Mouse (Mus musculus) lung, postnatal 0 days (tissue): ENCODE measurements at regions not wholly inside any gene's neighbourhood (a gene's known extent, or its start where the extent isn't known, plus 50 kb on each side); places are given as distances from the start of the nearest gene placed in this dataset.

Experiments used
- ATAC-seq: fragments of 200-750 bp; cut with Nextera tagmentation; 2 replicates; pipeline ENCODE4 v1.8.0; 2017; ENCODE audit warnings: moderate library complexity
- DNase-seq: peaks from one replicate; pipeline ENCODE4 v3.0.0-alpha.2; 2016; ENCODE audit warnings: low spot score
- H3K27ac ChIP-seq: fragments of 300-500 bp; sonication (generic); 2 replicates; pipeline ENCODE4 v1.5.1; 2014; ENCODE audit warnings: antibody characterized with exemption, mild to moderate bottlenecking, low read length, mixed read lengths
- H3K27me3 ChIP-seq: fragments of 300-500 bp; sonication (generic); replicated peaks from 2 replicates; pipeline ENCODE4 v1.6.1; 2014; ENCODE audit warnings: low read length, mixed read lengths; ENCODE audit not compliant: insufficient read depth
- H3K36me3 ChIP-seq: fragments of 300-500 bp; sonication (generic); 2 replicates; pipeline ENCODE4 v1.6.1; 2014; ENCODE audit warnings: low read length, mixed read lengths; ENCODE audit not compliant: insufficient read depth
- H3K4me1 ChIP-seq: fragments of 300-500 bp; sonication (generic); 2 replicates; pipeline ENCODE4 v1.6.1; 2014; ENCODE audit warnings: antibody characterized with exemption, low read depth, low read length, mixed read lengths; ENCODE audit not compliant: insufficient read depth
- H3K4me2 ChIP-seq: fragments of 300-500 bp; sonication (generic); replicated peaks from 2 replicates; pipeline ENCODE4 v1.6.1; 2014; ENCODE audit warnings: low read depth, mild to moderate bottlenecking, low read length, moderate library complexity, mixed read lengths
- H3K4me3 ChIP-seq: fragments of 300-500 bp; sonication (generic); 2 replicates; pipeline ENCODE4 v1.5.1; 2014; ENCODE audit warnings: low read depth, low read length
- H3K9ac ChIP-seq: fragments of 300-500 bp; sonication (generic); replicated peaks from 2 replicates; pipeline ENCODE4 v1.6.1; 2014; ENCODE audit warnings: low read depth, mild to moderate bottlenecking
- H3K9me3 ChIP-seq: fragments of 300-500 bp; sonication (generic); 2 replicates; pipeline ENCODE4 v1.6.1; 2016; ENCODE audit warnings: low read length, mixed read lengths
- CTCF ChIP-seq: IDR thresholded peaks from 2 replicates; pipeline ENCODE4 v1.5.1; 2016; ENCODE audit warnings: antibody characterized with exemption, mild to moderate bottlenecking
- EP300 ChIP-seq: IDR thresholded peaks from 2 replicates; pipeline ENCODE4 v1.6.1; 2016; ENCODE audit warnings: antibody characterized with exemption, mild to moderate bottlenecking, control low read depth
- WGBS: fragments of 180-500 bp; shearing (Covaris S2); extraction: QIAGEN DNeasy Blood & Tissue Kit; methylation state at CpG from one replicate; pipeline ENCODE4 v1.1.7; 2014; 5-methylcytosine and 5-hydroxymethylcytosine counted together

GRCm38 (mm10) chr7:138448519-138448918 is 51.0 kb upstream of the Tcerg1l start:
- Histone ChIP-seq H3K36me3 (no peaks in the 10 kb centered on the region), H3K4me1 (no peaks in the 10 kb centered on the region), H3K9ac (no peak overlapping the region), H3K9me3 (no peaks in the 10 kb centered on the region), H3K4me3 (no peak overlapping the region), H3K27me3 (no peaks in the 10 kb centered on the region), H3K27ac (no peak overlapping the region), H3K4me2 (no peak overlapping the region)
- WGBS = 84% methylated on average over 7 of the region's 7 CpGs
- ATAC-seq = no peak
- no peak for DNase-seq
- TF ChIP-seq EP300 (no peak), CTCF (no peak)
